Mouse (Mus musculus): ENCODE results near the gene Atxn2l.

Gene Atxn2l

GRCm38 (mm10) chr7:126503273-126503878 lies at the start of gene Atxn2l:
Gene Atxn2l (minus strand): TSS chr7:126503437.
- DNase-seq (ENCODE audit: low read depth): peak; percentile 99

GRCm38 (mm10) chr7:126545631-126546030 lies 42.4 kb upstream of the Atxn2l start:
- no peak for DNase-seq (ENCODE audit: low read depth)

- no peak for DNase-seq (ENCODE audit: low read depth)
Observed at GRCm38 (mm10) chr7:126541661-126542060, 38.4 kb upstream of the Atxn2l start.

GRCm38 (mm10) chr7:126537820-126538585 lies 34.8 kb upstream of the Atxn2l start:
- peak; percentile 84 for DNase-seq (ENCODE audit: low read depth)

- DNase-seq (ENCODE audit: low read depth): no peak
Observed at GRCm38 (mm10) chr7:126536466-126536865, 33.2 kb upstream of the Atxn2l start.

- DNase-seq (ENCODE audit: low read depth): no peak
Observed at GRCm38 (mm10) chr7:126535766-126536165, 32.5 kb upstream of the Atxn2l start.

- DNase-seq (ENCODE audit: low read depth): no peak
Observed at GRCm38 (mm10) chr7:126533434-126533833, 30.2 kb upstream of the Atxn2l start.

GRCm38 (mm10) chr7:126528166-126528577 lies 24.9 kb upstream of the Atxn2l start:
- peak; percentile 75 for DNase-seq (ENCODE audit: low read depth)

- DNase-seq (ENCODE audit: low read depth): no peak
Observed at GRCm38 (mm10) chr7:126523316-126523715, 20.1 kb upstream of the Atxn2l start.

- DNase-seq (ENCODE audit: low read depth): peak; percentile 60
Observed at GRCm38 (mm10) chr7:126519513-126519912, 16.3 kb upstream of the Atxn2l start.

GRCm38 (mm10) chr7:126518261-126518941 lies 15.2 kb upstream of the Atxn2l start:
- DNase-seq (ENCODE audit: low read depth): no peak

GRCm38 (mm10) chr7:126511287-126511686 lies 8.1 kb upstream of the Atxn2l start:
- peak; percentile 43 for DNase-seq (ENCODE audit: low read depth)

GRCm38 (mm10) chr7:126507126-126507778 lies 4.0 kb upstream of the Atxn2l start:
- peak; percentile 28 for DNase-seq (ENCODE audit: low read depth)

GRCm38 (mm10) chr7:126504913-126505312 lies 1.7 kb upstream of the Atxn2l start:
- no peak for DNase-seq (ENCODE audit: low read depth)

- no peak for DNase-seq (ENCODE audit: low read depth)
Observed at GRCm38 (mm10) chr7:126502751-126503150, 486 bp downstream of the Atxn2l start.

GRCm38 (mm10) chr7:126502023-126502741 lies 1.1 kb downstream of the Atxn2l start:
- peak; percentile 97 for DNase-seq (ENCODE audit: low read depth)

GRCm38 (mm10) chr7:126501684-126502022 lies 1.6 kb downstream of the Atxn2l start:
- DNase-seq (ENCODE audit: low read depth): no peak

GRCm38 (mm10) chr7:126499416-126499815 lies 3.8 kb downstream of the Atxn2l start:
- DNase-seq (ENCODE audit: low read depth): no peak

GRCm38 (mm10) chr7:126497966-126498365 lies 5.3 kb downstream of the Atxn2l start:
- DNase-seq (ENCODE audit: low read depth): no peak

- no peak for DNase-seq (ENCODE audit: low read depth)
Observed at GRCm38 (mm10) chr7:126496475-126496874, 6.8 kb downstream of the Atxn2l start.

- no peak for DNase-seq (ENCODE audit: low read depth)
Observed at GRCm38 (mm10) chr7:126494120-126494519, 9.1 kb downstream of the Atxn2l start.

- no peak for DNase-seq (ENCODE audit: low read depth)
Observed at GRCm38 (mm10) chr7:126491973-126492372, 11.3 kb downstream of the Atxn2l start.

Data from NIH3T3 (cell line).